In the genomic region with DNA sequence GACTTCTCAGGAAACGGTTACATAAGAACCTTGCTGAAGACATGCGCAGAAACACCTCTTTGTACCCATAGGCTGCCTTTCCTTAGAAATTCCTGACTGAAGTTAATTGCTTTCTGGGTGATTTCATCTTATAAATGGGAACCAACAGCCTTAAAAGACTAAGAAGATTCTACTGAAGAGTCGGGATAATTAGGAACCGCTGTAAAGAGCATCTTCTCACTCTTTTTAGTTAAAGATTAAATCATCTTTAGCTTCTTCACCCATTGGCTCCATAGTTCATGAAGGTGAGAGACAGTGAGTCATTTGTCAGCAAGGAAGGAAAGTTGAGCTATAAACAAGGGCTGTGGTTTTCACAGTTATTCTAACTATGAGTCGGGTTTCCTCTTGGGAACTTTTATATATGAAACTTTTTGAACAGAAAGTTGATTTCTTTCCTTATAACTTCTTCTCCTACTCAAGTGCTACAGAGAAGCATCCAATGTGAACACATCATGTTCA, we compare ENCODE assay signal across 25 mouse cellular contexts.
DNase-seq lines count a peak whose midpoint lies in the region; ATAC-seq and TF ChIP-seq lines count a peak whose summit lies in the region.
"Had no signal": no experiment of that assay in that cellular context is flagged by ENCODE, and none has a peak within 500 bp of the region (broad histone marks: within the 10 kb centered on the region; RNA-seq: fewer than 3 reads in every experiment).

No protein-coding gene starts in this region.

- peak; percentile 98 for ATAC-seq in Patski
- peak; percentile 51 for ATAC-seq in megakaryocyte, adult 5-6 weeks (ENCODE audit: poor library complexity, severe bottlenecking)
- no peak for ATAC-seq in monocyte, adult 5-6 weeks (replicated peaks; ENCODE audit: insufficient number of reproducible peaks, low FRiP score, low TSS enrichment, poor library complexity, severe bottlenecking)
- ATAC-seq: CD4-positive, CD25-positive, alpha-beta regulatory T cell, adult 4 months; forebrain, embryonic 14.5 days; forebrain, postnatal 0 days; hindbrain, postnatal 0 days had no signal

- POLR2A ChIA-PET in Patski (lab: Charles Lee): interaction anchor here (1.5 kb wide), 1 partner anchor 14 kb away, joined by 5 read pairs; no protein-coding TSS in a partner anchor

- H3K27me3 ChIP-seq in C2C12 (ENCODE audit: control insufficient read depth, insufficient read depth, insufficient read length) (no peaks in the 10 kb centered on the region), Patski (no peaks in the 10 kb centered on the region)
- H3K27me3 ChIP-seq: embryonic facial prominence, embryonic 12.5 days; embryonic facial prominence, embryonic 15.5 days; heart, embryonic 12.5 days; heart, embryonic 15.5 days had no signal

- no peak for TF ChIP-seq CTCF in C2C12 (IDR thresholded peaks at IDR 0.05; ENCODE audit: control insufficient read depth, insufficient read depth, insufficient read length)
- TF ChIP-seq CTCF in Patski (IDR thresholded peaks at IDR 0.05): no peak

- H3ac ChIP-seq in C2C12 (ENCODE audit: control insufficient read depth, insufficient read length, low read depth): no peak overlapping the region

- CTCF ChIA-PET in Patski (lab: Charles Lee): interaction anchor here (1.0 to 2.5 kb wide), 7 partner anchors 8 to 69 kb away, joined by 3 to 6 read pairs (median 4); no protein-coding TSS in a partner anchor

- no peaks in the 10 kb centered on the region for H3K79me3 ChIP-seq in C2C12 (ENCODE audit: low read depth)

- no peaks in the 10 kb centered on the region for H3K36me3 ChIP-seq in C2C12 (ENCODE audit: control insufficient read depth, insufficient read depth)
- H3K36me3 ChIP-seq: embryonic facial prominence, embryonic 12.5 days; embryonic facial prominence, embryonic 15.5 days; heart, embryonic 12.5 days; heart, embryonic 15.5 days had no signal

- in situ Hi-C loops in Patski (cut with MboI; ENCODE audit: low pct_unique_long_range_greater_than_20kb): no loop called here

- no peak overlapping the region for H3K4me3 ChIP-seq in C2C12 (ENCODE audit: insufficient read depth, poor library complexity, severe bottlenecking)
- H3K4me3 ChIP-seq: embryonic facial prominence, embryonic 12.5 days; embryonic facial prominence, embryonic 15.5 days; heart, embryonic 12.5 days; heart, embryonic 15.5 days had no signal

- DNase-seq in 3T3-L1 (ENCODE audit: low read depth, low spot score) (peak; percentile 61), Patski (ENCODE audit: low read depth, low spot score) (peak; percentile 91)
- no peak for DNase-seq in layer of hippocampus, postnatal 36 days
- no peak for DNase-seq in heart, postnatal 36 days
- DNase-seq: adrenal gland, adult 2 months; adrenal gland, postnatal 25 days; cerebellum, adult 18-20 months; cerebellum, adult 9-10 months; cerebellum, postnatal 25 days; forebrain, postnatal 0 days; gastrocnemius, postnatal 25 days; heart, adult 18-20 months; heart, postnatal 10 days; heart, postnatal 4 days; kidney, adult 11 months had no signal

- H3K79me2 ChIP-seq in C2C12 (ENCODE audit: control insufficient read depth, insufficient read depth): no peaks in the 10 kb centered on the region

- intact Hi-C loops in heart, postnatal 36 days (cut with DNase I): no loop called here

TF ChIP-seq in C2C12, 6 proteins besides CTCF, POLR2A, EP300 and RAD21:
- TF ChIP-seq FOSL1 (IDR thresholded peaks at IDR 0.05; ENCODE audit: insufficient read depth, low read length, poor library complexity, severe bottlenecking) (peak; percentile 10), USF1 (IDR thresholded peaks at IDR 0.05; ENCODE audit: low read depth) (no peak)

Comparison
In these comparisons a context has a peak if more than half of its experiments do, and no peak if none do; other contexts are left out.
1. DNase-seq: peak in 3T3-L1 (single experiment) and Patski (single experiment); none in layer of hippocampus, postnatal 36 days (0 of 2) and heart, postnatal 36 days (0 of 2).